Mouse (Mus musculus): ENCODE data around the gene Npw.

Npw gene

GRCm38 (mm10) chr17:24640581-24640980 is 17.7 kb downstream of the Npw start:
- DNase-seq (ENCODE audit: low spot score): no peak

- no peak for DNase-seq (ENCODE audit: low spot score)
These were observed 18.1 kb downstream of the Npw start for GRCm38 (mm10) chr17:24640119-24640518.

GRCm38 (mm10) chr17:24639571-24639988 is 18.7 kb downstream of the Npw start:
- no peak for DNase-seq (ENCODE audit: low spot score)

- DNase-seq (ENCODE audit: low spot score): no peak
These were observed 19.4 kb downstream of the Npw start for GRCm38 (mm10) chr17:24638840-24639239.

- no peak for DNase-seq (ENCODE audit: low spot score)
These were observed 20.0 kb downstream of the Npw start for GRCm38 (mm10) chr17:24638214-24638613.

GRCm38 (mm10) chr17:24636781-24637481 is 21.3 kb downstream of the Npw start:
- no peak for DNase-seq (ENCODE audit: low spot score)

- DNase-seq (ENCODE audit: low spot score): no peak
These were observed 22.6 kb downstream of the Npw start for GRCm38 (mm10) chr17:24635694-24636093.

- no peak for DNase-seq (ENCODE audit: low spot score)
These were observed 23.2 kb downstream of the Npw start for GRCm38 (mm10) chr17:24635024-24635423.

- DNase-seq (ENCODE audit: low spot score): no peak
These were observed 24.4 kb downstream of the Npw start for GRCm38 (mm10) chr17:24633831-24634230.

- no peak for DNase-seq (ENCODE audit: low spot score)
These were observed 25.3 kb downstream of the Npw start for GRCm38 (mm10) chr17:24632813-24633449.

GRCm38 (mm10) chr17:24632167-24632812 is 26.0 kb downstream of the Npw start, which contains the start of the genes Tsc2 and Nthl1:
TSS of gene Tsc2 (minus strand) at chr17:24632630.
TSS of gene Nthl1 (plus strand) at chr17:24632680.
- DNase-seq (ENCODE audit: low spot score): peak; percentile 90

GRCm38 (mm10) chr17:24630072-24630471 is 28.2 kb downstream of the Npw start:
- DNase-seq (ENCODE audit: low spot score): no peak

- DNase-seq (ENCODE audit: low spot score): peak; percentile 90
These were observed 29.6 kb downstream of the Npw start for GRCm38 (mm10) chr17:24628646-24629045.

GRCm38 (mm10) chr17:24625472-24625871 is 32.8 kb downstream of the Npw start:
- DNase-seq (ENCODE audit: low spot score): no peak

- no peak for DNase-seq (ENCODE audit: low spot score)
These were observed 40.6 kb downstream of the Npw start for GRCm38 (mm10) chr17:24617561-24618194.

GRCm38 (mm10) chr17:24610711-24611110 is 47.5 kb downstream of the Npw start:
- no peak for DNase-seq (ENCODE audit: low spot score)

GRCm38 (mm10) chr17:24608874-24609273 is 49.4 kb downstream of the Npw start:
- no peak for DNase-seq (ENCODE audit: low spot score)

- no peak for DNase-seq (ENCODE audit: low spot score)
These were observed 49.9 kb downstream of the Npw start for GRCm38 (mm10) chr17:24608370-24608769.

All from retina, embryonic 14.5 days (tissue).